Mouse (Mus musculus): ENCODE data around the gene Txndc8.
A peak's percentile ranks its signal among the peaks of the same experiment; 100 is the strongest.

Gene Txndc8

GRCm38 (mm10) chr4:57956029-57956960, 52.6 kb downstream of the Txndc8 start, which contains the start of gene Txn1:
Gene Txn1 (minus strand): TSS chr4:57956411.
- DNase-seq (ENCODE audit: low read depth) = peak; percentile 98

- DNase-seq (ENCODE audit: low read depth) = peak; percentile 61
These were observed 53.4 kb downstream of the Txndc8 start for GRCm38 (mm10) chr4:57955544-57955958.

- DNase-seq (ENCODE audit: low read depth) = no peak
These were observed 53.9 kb downstream of the Txndc8 start for GRCm38 (mm10) chr4:57954991-57955390.

- no peak for DNase-seq (ENCODE audit: low read depth)
These were observed 54.3 kb downstream of the Txndc8 start for GRCm38 (mm10) chr4:57954580-57954979.

- no peak for DNase-seq (ENCODE audit: low read depth)
These were observed 55.1 kb downstream of the Txndc8 start for GRCm38 (mm10) chr4:57953796-57954195.

GRCm38 (mm10) chr4:57952891-57953290, 56.0 kb downstream of the Txndc8 start:
- no peak for DNase-seq (ENCODE audit: low read depth)

- DNase-seq (ENCODE audit: low read depth) = no peak
These were observed 56.5 kb downstream of the Txndc8 start for GRCm38 (mm10) chr4:57952416-57952815.

- no peak for DNase-seq (ENCODE audit: low read depth)
These were observed 59.1 kb downstream of the Txndc8 start for GRCm38 (mm10) chr4:57949866-57950265.

GRCm38 (mm10) chr4:57947476-57947875, 61.4 kb downstream of the Txndc8 start:
- no peak for DNase-seq (ENCODE audit: low read depth)

GRCm38 (mm10) chr4:57947036-57947435, 61.9 kb downstream of the Txndc8 start:
- DNase-seq (ENCODE audit: low read depth) = no peak

GRCm38 (mm10) chr4:57942892-57943291, 66.0 kb downstream of the Txndc8 start:
- DNase-seq (ENCODE audit: low read depth) = no peak

- DNase-seq (ENCODE audit: low read depth) = no peak
These were observed 68.3 kb downstream of the Txndc8 start for GRCm38 (mm10) chr4:57940631-57941030.

GRCm38 (mm10) chr4:57937292-57937691, 71.6 kb downstream of the Txndc8 start:
- no peak for DNase-seq (ENCODE audit: low read depth)

GRCm38 (mm10) chr4:57934181-57934580, 74.7 kb downstream of the Txndc8 start:
- DNase-seq (ENCODE audit: low read depth) = no peak

Measured in naive thymus-derived CD4-positive, alpha-beta T cell, adult 2 months (primary cell).